Mouse (Mus musculus) G1E (cell line): ENCODE measurements around the gene Ubxn6.

Source experiments
- CTCF ChIP-seq: IDR thresholded peaks from 2 replicates; pipeline ENCODE4 v1.5.1; 2012; ENCODE audit warnings: low read depth, low read length, inconsistent platforms, mixed read lengths
- GATA1 ChIP-seq: IDR thresholded peaks from 2 replicates; pipeline ENCODE4 v1.6.1; 2012; ENCODE audit warnings: borderline replicate concordance, low read length, inconsistent platforms, mixed read lengths
- POLR2AphosphoS5 ChIP-seq: IDR thresholded peaks from 2 replicates; pipeline ENCODE4 v1.6.1; 2012; ENCODE audit warnings: low read depth, low read length, inconsistent platforms; ENCODE audit not compliant: insufficient replicate concordance

DNA sequence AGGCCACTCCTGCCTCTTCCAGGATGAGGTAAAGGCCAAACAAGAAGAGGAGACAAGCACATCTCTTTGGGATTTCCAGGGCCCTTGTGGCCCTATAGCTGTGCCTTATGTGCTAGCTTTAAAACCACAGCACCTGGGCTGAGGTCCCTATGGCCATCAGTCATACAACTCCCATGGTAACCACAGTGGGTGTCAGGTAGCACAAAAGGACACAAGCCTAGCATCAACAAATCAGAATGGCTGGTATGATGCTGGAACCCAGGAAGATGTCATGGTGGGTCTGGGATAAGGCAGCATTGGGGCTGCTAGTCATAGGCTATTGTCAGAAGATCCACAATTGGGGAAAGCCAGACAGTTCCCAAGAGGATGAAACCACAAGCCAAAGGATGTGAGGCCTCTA lies 3.7 kb downstream of the Ubxn6 start:
- TF ChIP-seq POLR2AphosphoS5 (no peak), GATA1 (no peak), CTCF (no peak)
